Mouse (Mus musculus): Measurements from ENCODE around the gene Prm2.

DNA sequence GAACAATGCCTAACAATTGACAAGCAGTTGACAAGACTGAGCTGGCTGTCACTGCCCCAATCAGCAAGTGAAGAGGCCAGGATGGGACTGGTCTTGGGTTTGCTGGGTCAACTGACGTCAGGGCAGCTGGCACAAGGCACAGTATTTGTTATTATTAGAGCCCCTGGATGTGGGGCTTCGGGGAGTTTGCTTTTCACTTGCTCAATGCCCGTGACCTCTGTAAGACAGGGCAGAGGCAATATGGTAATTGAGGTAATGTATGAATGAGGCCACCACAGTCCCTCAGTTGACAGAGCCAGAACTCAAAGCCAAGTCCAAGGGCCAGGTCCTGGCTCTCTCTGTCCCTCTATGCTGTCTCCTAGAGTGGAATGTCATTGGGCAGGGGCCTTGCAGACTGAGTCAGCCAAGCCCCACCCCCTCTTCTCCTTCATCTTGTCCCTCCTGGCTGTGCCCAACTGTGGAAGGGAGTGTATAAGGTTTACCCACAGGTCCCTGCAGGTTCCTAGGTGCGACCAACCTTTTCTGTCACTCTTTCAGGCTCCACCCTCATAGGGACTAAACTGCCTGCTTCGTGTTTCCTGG lies 18.3 kb downstream of the Prm2 start:
- TF ChIP-seq POLR2A (IDR thresholded peaks at IDR 0.05; ENCODE audit: borderline replicate concordance, extremely low read depth, low read depth, low read length) (no peak), CTCF (IDR thresholded peaks at IDR 0.05; ENCODE audit: insufficient read depth, low read length) (no peak)
